Mouse (Mus musculus) thymus, adult 2 months (tissue): ENCODE measurements around the gene Flot1. TPM values are rescaled to one million over a fixed set of nuclear protein-coding genes. Genes with fewer than 3 reads are reported as not detected.

Experiments
- DNase-seq: peaks from one replicate; pipeline ENCODE4 v3.0.0; 2021
- H3K27ac ChIP-seq: fragments of 200-500 bp; 2 replicates; pipeline ENCODE4 v1.5.1; 2012; ENCODE audit warnings: low read length, control low read depth; ENCODE audit not compliant: control insufficient read depth, insufficient read depth
- H3K27me3 ChIP-seq: fragments of 200-500 bp; 2 replicates; pipeline ENCODE4 v1.6.1; 2012; ENCODE audit warnings: mild to moderate bottlenecking, low read length, moderate library complexity, mixed read lengths; ENCODE audit not compliant: control insufficient read depth, insufficient read depth
- H3K36me3 ChIP-seq: fragments of 200-500 bp; 2 replicates; pipeline ENCODE4 v1.6.1; 2012; ENCODE audit warnings: mild to moderate bottlenecking, low read length, moderate library complexity; ENCODE audit not compliant: control insufficient read depth, insufficient read depth
- H3K4me1 ChIP-seq: fragments of 200-500 bp; replicated peaks from 2 replicates; pipeline ENCODE4 v1.6.1; 2012; ENCODE audit warnings: low read length; ENCODE audit not compliant: control insufficient read depth, insufficient read depth
- H3K4me3 ChIP-seq: fragments of 200-500 bp; 2 replicates; pipeline ENCODE4 v1.5.1; 2012; ENCODE audit warnings: mild to moderate bottlenecking, low read length, control low read depth, moderate library complexity; ENCODE audit not compliant: control insufficient read depth, insufficient read depth
- CTCF ChIP-seq: fragments of 200-500 bp; IDR thresholded peaks from 2 replicates; pipeline ENCODE4 v1.5.1; 2012; ENCODE audit warnings: mild to moderate bottlenecking, control low read depth, low read length, moderate library complexity, borderline replicate concordance; ENCODE audit not compliant: control insufficient read depth, poor library complexity, insufficient read depth; ENCODE audit errors: extremely low read depth
- POLR2A ChIP-seq: fragments of 200-500 bp; IDR thresholded peaks from 2 replicates; pipeline ENCODE4 v1.6.1; 2012; ENCODE audit warnings: mild to moderate bottlenecking, low read length, control low read depth, moderate library complexity; ENCODE audit not compliant: control insufficient read depth, poor library complexity, insufficient read depth; ENCODE audit errors: extremely low read depth
- whole genome bisulfite sequencing: fragments of 180-500 bp; shearing (Covaris S2); methylation state at CpG from one replicate; pipeline ENCODE4 v1.1.7; 2018; 5-methylcytosine and 5-hydroxymethylcytosine counted together
- polyA plus RNA-seq: library from polyadenylated mRNA; depleted of rRNA; stranded (reverse); fragments of >200 nt; gene quantifications from 2 replicates; pipeline ENCODE4 v1.2.3, GENCODE M21; 2012

The Flot1 gene
- polyA plus RNA-seq, 1 experiment = 70.4 TPM

DNA sequence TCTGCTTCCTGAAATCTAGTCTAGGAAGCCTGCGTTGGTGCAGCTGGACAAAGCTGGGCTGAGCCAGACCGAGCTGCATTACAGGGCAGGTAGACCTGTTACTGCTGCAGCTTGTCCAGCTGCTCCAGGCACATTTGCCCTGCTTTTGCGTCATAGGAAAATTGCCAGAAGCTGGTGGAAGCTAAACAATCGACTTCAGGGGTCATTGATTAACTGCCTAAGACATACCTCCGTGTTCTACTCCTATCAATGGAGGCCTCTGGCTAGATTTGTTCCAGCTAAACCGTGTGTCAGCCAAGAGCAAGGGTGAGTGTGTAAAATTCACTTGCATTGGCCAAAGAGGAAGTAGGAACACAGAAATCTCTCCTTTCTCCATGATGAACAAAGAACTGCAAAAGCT is 8.4 kb upstream of the Flot1 start:
- Histone ChIP-seq H3K4me3 (no peak overlapping the region), H3K27me3 (no peaks in the 10 kb centered on the region), H3K27ac (no peak overlapping the region), H3K4me1 (no peaks in the 10 kb centered on the region; the same call in 1 of the 2 replicates), H3K36me3 (no peaks in the 10 kb centered on the region)
- DNase-seq = no peak
- 68% methylated on average over 6 of the region's 6 CpGs for WGBS
- TF ChIP-seq POLR2A (no peak), CTCF (no peak)

DNA sequence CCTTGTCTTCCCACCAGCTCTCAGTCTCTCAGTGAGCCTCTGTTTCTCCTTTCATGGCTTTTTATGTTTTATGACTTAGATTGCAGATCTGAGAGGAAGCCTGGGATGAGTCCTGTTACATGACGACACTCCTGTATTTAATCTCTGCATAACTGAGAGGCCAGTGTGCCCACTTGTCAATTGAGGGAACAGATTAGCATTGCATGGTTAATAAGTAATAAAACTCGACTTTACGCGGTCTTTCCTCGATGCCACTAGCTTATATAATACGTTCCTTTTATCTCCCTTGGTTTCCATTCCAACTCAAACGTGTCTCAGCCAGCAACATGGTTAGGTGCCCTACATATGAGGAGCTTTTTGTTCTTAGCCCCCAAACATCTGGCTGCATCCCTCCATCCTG is 7.2 kb upstream of the Flot1 start:
- Histone ChIP-seq H3K36me3 (no peaks in the 10 kb centered on the region), H3K4me3 (no peak overlapping the region), H3K4me1 (peaks cover 4% of the 10 kb centered on the region), H3K27ac (no peak overlapping the region), H3K27me3 (no peaks in the 10 kb centered on the region; the same call in 1 of the 2 replicates)
- TF ChIP-seq CTCF = no peak
- TF ChIP-seq POLR2A = no peak
- 89% methylated on average over 7 of the region's 7 CpGs for WGBS
- DNase-seq = no peak

DNA sequence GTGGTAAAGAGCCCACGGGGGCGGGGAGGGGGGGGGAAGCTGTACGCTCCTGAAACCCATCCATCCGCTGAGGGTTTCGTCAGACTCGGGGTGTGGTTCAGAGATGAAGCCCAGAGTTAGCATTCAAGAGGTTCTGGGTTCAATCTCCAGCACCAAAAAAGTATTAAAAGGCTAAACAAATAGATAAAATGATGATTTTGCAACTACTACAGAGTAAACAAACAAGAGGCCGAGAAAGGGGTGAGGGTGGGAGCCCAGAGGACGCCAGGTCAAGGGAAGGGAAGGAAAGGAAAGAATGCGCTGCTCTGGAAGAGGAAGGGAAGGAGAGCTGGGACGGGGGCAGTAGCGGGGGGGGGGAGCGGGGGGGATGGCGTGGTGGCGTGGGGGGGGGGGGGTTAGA is 6.3 kb upstream of the Flot1 start:
- Histone ChIP-seq H3K27me3 (peaks cover 3% of the 10 kb centered on the region; the same call in 1 of the 2 replicates), H3K4me1 (peaks cover 12% of the 10 kb centered on the region), H3K36me3 (no peaks in the 10 kb centered on the region), H3K27ac (no peak overlapping the region), H3K4me3 (no peak overlapping the region)
- WGBS = 91% methylated on average over 8 of the region's 14 CpGs
- DNase-seq = no peak
- TF ChIP-seq POLR2A = no peak
- no peak for TF ChIP-seq CTCF

DNA sequence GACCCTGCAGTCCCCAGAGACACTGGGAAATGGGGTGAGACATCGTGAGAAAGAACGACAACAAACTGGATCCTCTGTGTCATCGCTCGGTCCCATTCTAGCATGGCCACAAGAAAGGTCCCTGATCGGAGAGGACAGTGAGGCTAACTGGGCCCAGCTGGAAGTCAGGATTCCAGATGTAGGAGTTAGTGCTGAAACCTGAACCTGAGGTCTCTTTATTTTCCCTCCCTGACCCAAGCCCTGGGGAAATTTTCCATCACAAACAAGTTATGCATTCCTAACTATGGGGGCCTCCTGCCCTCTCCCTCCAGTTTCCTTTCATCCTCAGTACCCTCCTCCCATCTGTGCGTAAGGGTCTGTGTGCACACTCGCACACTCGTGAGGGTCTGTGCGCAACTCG is 5.8 kb upstream of the Flot1 start:
- TF ChIP-seq CTCF (no peak), POLR2A (no peak)
- Histone ChIP-seq H3K36me3 (no peaks in the 10 kb centered on the region), H3K27me3 (peaks cover 8% of the 10 kb centered on the region; the same call in 1 of the 2 replicates), H3K4me3 (no peak overlapping the region), H3K27ac (no peak overlapping the region), H3K4me1 (peaks cover 18% of the 10 kb centered on the region)
- 97% methylated on average over 10 of the region's 10 CpGs for WGBS
- DNase-seq = no peak

DNA sequence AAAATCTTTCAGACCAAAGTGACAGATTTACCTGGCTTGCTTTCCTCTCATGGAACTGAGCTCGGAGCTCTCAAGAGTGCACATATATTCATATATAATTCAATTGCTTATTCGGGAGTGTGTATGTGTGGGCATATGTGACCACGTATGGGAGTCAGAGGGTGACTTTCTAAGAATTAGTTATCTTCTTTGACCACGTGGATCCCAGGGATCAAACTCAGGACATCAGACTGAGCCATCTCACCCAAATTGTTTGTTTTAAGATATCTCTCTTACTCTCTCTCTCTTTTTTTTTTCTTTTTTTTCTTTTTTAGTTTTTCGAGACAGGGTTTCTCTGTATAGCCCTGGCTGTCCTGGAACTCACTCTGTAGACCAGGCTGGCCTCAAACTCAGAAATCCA is 2.9 kb upstream of the Flot1 start:
- H3K27me3 ChIP-seq = peaks cover 8% of the 10 kb centered on the region; the same call in 1 of the 2 replicates
- WGBS = 76% methylated on average over 5 of the region's 5 CpGs
- H3K4me1 ChIP-seq = peaks cover 32% of the 10 kb centered on the region
- no peak overlapping the region for H3K27ac ChIP-seq
- TF ChIP-seq POLR2A = no peak
- DNase-seq = no peak
- no peak overlapping the region for H3K4me3 ChIP-seq
- H3K36me3 ChIP-seq = no peaks in the 10 kb centered on the region

DNA sequence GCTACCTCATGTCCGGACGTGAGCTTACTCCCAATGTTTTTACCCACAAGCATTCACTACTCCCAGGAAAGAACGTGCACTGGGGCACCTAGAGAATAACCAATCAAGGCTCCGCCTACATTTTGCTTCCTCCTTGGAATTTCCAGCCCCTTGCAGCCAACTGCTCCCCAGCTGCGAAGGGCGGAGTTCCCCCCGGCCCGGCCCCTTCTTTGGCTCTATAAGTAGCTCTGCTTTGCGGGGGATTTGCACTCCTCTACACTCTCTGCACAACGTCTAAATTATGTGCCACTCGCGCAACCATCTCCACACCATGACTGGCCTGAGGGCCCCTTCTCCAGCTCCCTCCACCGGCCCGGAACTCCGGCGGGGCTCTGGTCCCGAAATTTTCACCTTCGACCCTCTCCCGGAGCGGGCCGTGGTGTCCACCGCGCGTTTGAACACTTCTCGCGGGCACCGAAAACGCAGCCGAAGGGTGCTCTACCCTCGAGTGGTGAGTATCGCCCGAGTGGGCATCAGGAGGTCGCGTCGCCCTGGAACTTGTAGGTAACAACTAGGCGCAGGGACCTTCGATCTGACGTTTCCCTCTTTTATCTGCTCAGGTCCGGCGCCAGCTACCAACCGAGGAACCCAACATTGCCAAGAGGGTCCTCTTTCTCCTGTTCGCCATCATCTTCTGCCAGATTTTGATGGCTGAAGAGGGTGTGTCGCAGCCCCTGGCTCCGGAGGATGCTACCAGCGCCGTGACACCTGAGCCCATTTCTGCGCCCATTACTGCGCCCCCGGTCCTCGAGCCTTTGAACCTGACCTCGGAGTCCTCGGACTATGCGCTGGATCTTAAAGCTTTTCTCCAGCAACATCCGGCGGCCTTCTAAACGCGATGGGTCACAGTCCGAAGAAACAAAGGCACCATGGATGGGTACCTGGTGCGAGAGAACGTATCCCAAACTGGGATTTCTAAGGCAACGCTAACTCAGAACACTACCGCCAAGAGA is 1.3 kb upstream of the Flot1 start, which contains the start of gene Ier3:
Ier3 (plus strand) TSS at position 246 of the 992 bp plus-strand sequence.
- Histone ChIP-seq H3K4me1 (peaks cover 32% of the 10 kb centered on the region), H3K27me3 (peaks cover 8% of the 10 kb centered on the region; the same call in 1 of the 2 replicates), H3K27ac (no peak within 1 kb of the TSS), H3K36me3 (no peaks in the 10 kb centered on the region), H3K4me3 (peak within 1 kb of the TSS; percentile 78)
- WGBS = under 1% methylated on average over 62 of the region's 62 CpGs
- TF ChIP-seq POLR2A (no peak), CTCF (no peak)
- DNase-seq = peak; percentile 38
